Mouse (Mus musculus) embryonic fibroblast, embryonic 13.5 days (primary cell): ENCODE results near the gene Pknox1. TPM values are rescaled to one million over a fixed set of nuclear protein-coding genes. Genes with fewer than 3 reads are reported as not detected.
"Not testable (repeated sequence)": the region's sequence is repeated elsewhere in the genome, so short reads cannot be mapped to it uniquely, and the experiment has no call there.

Source experiments
- H3K27ac ChIP-seq: 2 replicates; pipeline ENCODE4 v1.5.1; 2012; ENCODE audit warnings: low read length, control low read depth, inconsistent platforms; ENCODE audit not compliant: insufficient read depth
- H3K4me1 ChIP-seq: 2 replicates; pipeline ENCODE4 v1.6.1; 2011; ENCODE audit warnings: low read length; ENCODE audit not compliant: control insufficient read depth, insufficient read depth
- H3K4me3 ChIP-seq: 2 replicates; pipeline ENCODE4 v1.5.1; 2011; ENCODE audit warnings: mild to moderate bottlenecking, control low read depth, low read length; ENCODE audit not compliant: insufficient read depth
- CTCF ChIP-seq: IDR thresholded peaks from 2 replicates; pipeline ENCODE4 v1.5.1; 2011; ENCODE audit warnings: mild to moderate bottlenecking, control low read depth, low read length, moderate library complexity, borderline replicate concordance; ENCODE audit not compliant: insufficient read depth
- POLR2A ChIP-seq: IDR thresholded peaks from 2 replicates; pipeline ENCODE4 v1.6.1; 2011; ENCODE audit warnings: low read depth, mild to moderate bottlenecking, control low read depth, low read length, moderate library complexity
- polyA plus RNA-seq: library from polyadenylated mRNA; stranded (reverse); fragments of >200 nt; gene quantifications from 2 replicates; pipeline ENCODE4 v1.2.4, GENCODE M21; 2011; ENCODE audit warnings: low read depth; ENCODE audit not compliant: missing spikeins, insufficient read length

Gene Pknox1
- polyA plus RNA-seq, 1 experiment: 16.6 TPM

GRCm38 (mm10) chr17:31547974-31548373 is 16.6 kb upstream of the Pknox1 start:
- TF ChIP-seq CTCF (no peak), POLR2A (no peak)
- Histone ChIP-seq H3K27ac (no peak overlapping the region), H3K4me1 (no peaks in the 10 kb centered on the region), H3K4me3 (no peak overlapping the region)

GRCm38 (mm10) chr17:31549389-31549788 is 15.1 kb upstream of the Pknox1 start:
- TF ChIP-seq POLR2A: no peak
- TF ChIP-seq CTCF: no peak
- H3K27ac ChIP-seq: no peak overlapping the region
- H3K4me3 ChIP-seq: no peak overlapping the region
- H3K4me1 ChIP-seq: no peaks in the 10 kb centered on the region

GRCm38 (mm10) chr17:31552601-31553000 is 11.9 kb upstream of the Pknox1 start:
- not testable (repeated sequence) for H3K27ac ChIP-seq, H3K4me3 ChIP-seq, H3K4me1 ChIP-seq

GRCm38 (mm10) chr17:31556253-31556652 is 8.3 kb upstream of the Pknox1 start:
- no peak for TF ChIP-seq POLR2A
- TF ChIP-seq CTCF: no peak
- H3K4me3 ChIP-seq: no peak overlapping the region
- no peak overlapping the region for H3K27ac ChIP-seq
- no peaks in the 10 kb centered on the region for H3K4me1 ChIP-seq

- Histone ChIP-seq H3K27ac (no peak overlapping the region), H3K4me3 (no peak overlapping the region), H3K4me1 (no peaks in the 10 kb centered on the region)
- no peak for TF ChIP-seq POLR2A
- TF ChIP-seq CTCF: no peak
Observed at GRCm38 (mm10) chr17:31557124-31557880, 7.2 kb upstream of the Pknox1 start.

DNA sequence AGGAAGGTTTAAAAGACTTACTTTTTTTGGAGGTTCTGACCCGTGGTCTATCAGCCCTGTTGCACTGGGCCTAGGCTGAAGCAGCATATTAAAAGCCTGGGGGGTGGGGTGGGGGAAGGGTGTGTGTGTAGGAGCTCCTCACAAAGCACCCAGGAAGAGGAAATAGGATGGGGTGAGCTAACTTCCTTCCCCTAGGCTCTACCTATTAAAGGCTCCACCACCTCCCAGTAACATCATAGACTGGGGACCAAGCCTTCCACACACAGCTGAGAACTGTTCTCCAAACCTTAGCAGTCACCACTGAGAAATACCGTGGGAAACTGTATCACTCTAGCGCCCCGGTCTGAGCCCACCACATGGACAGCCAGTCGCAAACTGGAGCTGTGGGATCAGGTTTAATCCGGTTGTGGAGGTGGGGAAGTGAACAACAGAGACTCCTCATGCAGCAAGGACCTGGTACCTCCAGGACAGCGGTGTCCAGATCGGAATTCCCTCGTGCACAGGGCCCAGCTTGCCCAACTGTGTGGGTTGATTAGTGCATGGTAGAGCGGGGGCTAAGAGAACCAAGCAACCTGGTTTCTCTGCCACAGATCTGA is 6.5 kb upstream of the Pknox1 start:
- Histone ChIP-seq H3K27ac (no peak overlapping the region), H3K4me3 (no peak overlapping the region), H3K4me1 (no peaks in the 10 kb centered on the region)
- TF ChIP-seq CTCF (no peak), POLR2A (no peak)

DNA sequence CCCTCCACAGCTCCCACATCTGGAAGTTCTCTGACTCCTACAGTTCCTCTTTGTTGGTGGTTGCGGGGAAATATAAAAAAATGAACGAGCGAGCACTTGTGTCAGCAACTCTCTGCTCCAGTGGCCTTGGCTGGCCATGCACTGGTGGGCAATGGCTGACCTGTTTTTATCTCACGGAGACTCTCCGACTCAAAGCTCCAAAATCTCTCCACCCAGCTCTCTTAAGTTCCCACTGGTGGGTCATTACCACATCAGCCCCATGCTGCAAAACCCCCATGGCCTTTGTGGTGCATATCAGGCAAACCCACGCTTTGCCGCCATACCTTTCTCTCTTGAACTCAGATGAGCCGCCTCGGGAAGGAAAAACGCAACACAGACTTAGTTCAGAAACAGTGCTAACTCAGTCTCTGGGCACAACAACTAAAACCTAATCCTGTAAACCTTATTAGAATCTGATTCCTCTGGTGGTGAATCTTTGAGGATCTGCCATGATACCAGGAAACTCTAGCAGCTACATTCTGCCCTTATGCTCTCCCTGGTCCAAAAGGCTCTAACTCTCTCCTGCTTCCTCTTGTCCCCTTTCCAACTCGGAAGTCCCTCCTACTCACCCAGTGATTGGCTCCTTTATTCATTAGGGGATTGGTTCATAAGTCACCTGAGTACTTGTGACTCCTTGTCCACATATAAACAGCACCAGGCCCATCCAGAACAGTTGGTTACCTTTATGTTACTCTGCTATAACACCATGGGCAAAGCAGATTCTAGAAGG is 5.3 kb upstream of the Pknox1 start:
- TF ChIP-seq CTCF (no peak), POLR2A (no peak)
- H3K4me1 ChIP-seq: no peaks in the 10 kb centered on the region
- H3K27ac ChIP-seq: no peak overlapping the region
- H3K4me3 ChIP-seq: no peak overlapping the region

- TF ChIP-seq POLR2A (no peak; the same call in 1 of the 2 replicates), CTCF (no peak)
- Histone ChIP-seq H3K27ac (peak overlapping the region; percentile 74), H3K4me3 (peak overlapping the region; percentile 45), H3K4me1 (peaks cover 9% of the 10 kb centered on the region)
Observed at GRCm38 (mm10) chr17:31563632-31564014, 911 bp upstream of the Pknox1 start.

DNA sequence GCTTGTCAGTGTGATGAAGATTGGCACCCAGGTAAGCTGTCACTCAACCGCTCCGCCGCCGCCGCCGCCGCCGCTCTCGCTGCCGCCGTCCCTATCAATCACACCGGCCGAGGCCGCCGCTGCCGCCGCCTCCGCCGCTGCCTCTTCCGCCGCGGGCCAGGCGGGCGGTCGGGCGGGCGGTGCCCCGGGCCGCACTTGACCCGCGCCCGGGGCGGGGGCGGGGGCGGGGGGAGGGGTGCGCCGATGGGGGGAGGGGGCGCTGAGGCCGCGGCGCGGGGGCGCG is 265 bp downstream of the Pknox1 start:
- no peak for TF ChIP-seq CTCF
- 0 out of 2 replicates have a peak, but pooled peaks have one; percentile 21 for TF ChIP-seq POLR2A
- Histone ChIP-seq H3K27ac (peak overlapping the region; percentile 79), H3K4me1 (peaks cover 9% of the 10 kb centered on the region), H3K4me3 (peak overlapping the region; percentile 62; the same call in 1 of the 2 replicates)
